Mouse (Mus musculus): ENCODE measurements around the gene Dtx1. TPM values are rescaled to one million over a fixed set of nuclear protein-coding genes. Genes with fewer than 3 reads are reported as not detected.

Gene Dtx1
- polyA plus RNA-seq, 1 experiment from 2014 or later: 3.6 TPM

- WGBS: 3% methylated on average over 34 of the region's 34 CpGs
- peak overlapping the region; percentile 57 for H3K4me3 ChIP-seq (replicated peaks; ENCODE audit: low read length)
- no peak overlapping the region for H3K27ac ChIP-seq (ENCODE audit: low read length)
- H3K4me1 ChIP-seq (ENCODE audit: control insufficient read depth, insufficient read depth, low read length): peaks cover 18% of the 10 kb centered on the region
- peak overlapping the region; percentile 78 for H3K4me2 ChIP-seq (ENCODE audit: low read depth, low read length)
- no peak; the same call in 1 of the 2 replicates for ATAC-seq (ENCODE audit: insufficient read depth, low FRiP score)
- H3K27me3 ChIP-seq (ENCODE audit: control insufficient read depth, insufficient read depth, low read length): peaks cover 46% of the 10 kb centered on the region
- H3K36me3 ChIP-seq (ENCODE audit: control insufficient read depth, insufficient read depth, low read length): no peaks in the 10 kb centered on the region
- H3K9me3 ChIP-seq (replicated peaks; ENCODE audit: control insufficient read depth, low read length): no peaks in the 10 kb centered on the region
- peak overlapping the region; percentile 74 for H3K9ac ChIP-seq (ENCODE audit: low read length)
These were observed 890 bp downstream of the Dtx1 start for GRCm38 (mm10) chr5:120710826-120711248.

- Histone ChIP-seq H3K27me3 (ENCODE audit: control insufficient read depth, insufficient read depth, low read length) (peaks cover 46% of the 10 kb centered on the region), H3K4me3 (replicated peaks; ENCODE audit: low read length) (peak overlapping the region; percentile 57), H3K36me3 (ENCODE audit: control insufficient read depth, insufficient read depth, low read length) (no peaks in the 10 kb centered on the region), H3K27ac (ENCODE audit: low read length) (no peak overlapping the region), H3K9me3 (replicated peaks; ENCODE audit: control insufficient read depth, low read length) (no peaks in the 10 kb centered on the region), H3K4me2 (ENCODE audit: low read depth, low read length) (peak overlapping the region; percentile 78), H3K4me1 (ENCODE audit: control insufficient read depth, insufficient read depth, low read length) (peaks cover 18% of the 10 kb centered on the region), H3K9ac (ENCODE audit: low read length) (peak overlapping the region; percentile 74)
- ATAC-seq (ENCODE audit: insufficient read depth, low FRiP score): peak; percentile 49
- 4% methylated on average over 40 of the region's 40 CpGs for WGBS
These were observed 1.4 kb downstream of the Dtx1 start for GRCm38 (mm10) chr5:120710161-120710825.

GRCm38 (mm10) chr5:120706976-120707375 lies 4.8 kb downstream of the Dtx1 start:
- Histone ChIP-seq H3K27ac (ENCODE audit: low read length) (no peak overlapping the region), H3K27me3 (ENCODE audit: control insufficient read depth, insufficient read depth, low read length) (peaks cover 30% of the 10 kb centered on the region), H3K4me1 (ENCODE audit: control insufficient read depth, insufficient read depth, low read length) (peaks cover 18% of the 10 kb centered on the region), H3K9ac (ENCODE audit: low read length) (no peak overlapping the region), H3K9me3 (replicated peaks; ENCODE audit: control insufficient read depth, low read length) (no peaks in the 10 kb centered on the region), H3K36me3 (ENCODE audit: control insufficient read depth, insufficient read depth, low read length) (no peaks in the 10 kb centered on the region), H3K4me3 (replicated peaks; ENCODE audit: low read length) (no peak overlapping the region), H3K4me2 (ENCODE audit: low read depth, low read length) (no peak overlapping the region)
- 44% methylated on average over 13 of the region's 13 CpGs for WGBS
- no peak for ATAC-seq (ENCODE audit: insufficient read depth, low FRiP score)

GRCm38 (mm10) chr5:120706541-120706940 lies 5.2 kb downstream of the Dtx1 start:
- Histone ChIP-seq H3K27me3 (ENCODE audit: control insufficient read depth, insufficient read depth, low read length) (peaks cover 26% of the 10 kb centered on the region), H3K4me1 (ENCODE audit: control insufficient read depth, insufficient read depth, low read length) (peaks cover 16% of the 10 kb centered on the region), H3K36me3 (ENCODE audit: control insufficient read depth, insufficient read depth, low read length) (no peaks in the 10 kb centered on the region), H3K9me3 (replicated peaks; ENCODE audit: control insufficient read depth, low read length) (no peaks in the 10 kb centered on the region), H3K4me2 (ENCODE audit: low read depth, low read length) (no peak overlapping the region), H3K9ac (ENCODE audit: low read length) (no peak overlapping the region), H3K4me3 (replicated peaks; ENCODE audit: low read length) (no peak overlapping the region), H3K27ac (ENCODE audit: low read length) (no peak overlapping the region)
- 8% methylated on average over 16 of the region's 16 CpGs for WGBS
- ATAC-seq (ENCODE audit: insufficient read depth, low FRiP score): no peak

- no peak overlapping the region for H3K27ac ChIP-seq (ENCODE audit: low read length)
- H3K4me1 ChIP-seq (ENCODE audit: control insufficient read depth, insufficient read depth, low read length): 0 out of 2 replicates have a peak, but pooled peaks cover 5% of the 10 kb centered on the region
- no peaks in the 10 kb centered on the region for H3K9me3 ChIP-seq (replicated peaks; ENCODE audit: control insufficient read depth, low read length)
- H3K4me2 ChIP-seq (ENCODE audit: low read depth, low read length): no peak overlapping the region
- 0 out of 2 replicates have a peak, but pooled peaks cover 6% of the 10 kb centered on the region for H3K27me3 ChIP-seq (ENCODE audit: control insufficient read depth, insufficient read depth, low read length)
- no peak overlapping the region for H3K4me3 ChIP-seq (replicated peaks; ENCODE audit: low read length)
- H3K9ac ChIP-seq (ENCODE audit: low read length): no peak overlapping the region
- no peak for ATAC-seq (ENCODE audit: insufficient read depth, low FRiP score)
- no peaks in the 10 kb centered on the region for H3K36me3 ChIP-seq (ENCODE audit: control insufficient read depth, insufficient read depth, low read length)
- 57% methylated on average over 6 of the region's 6 CpGs for WGBS
These were observed 7.3 kb downstream of the Dtx1 start for GRCm38 (mm10) chr5:120704421-120704820.

- Histone ChIP-seq H3K9me3 (replicated peaks; ENCODE audit: control insufficient read depth, low read length) (no peaks in the 10 kb centered on the region), H3K27me3 (ENCODE audit: control insufficient read depth, insufficient read depth, low read length) (0 out of 2 replicates have a peak, but pooled peaks cover 6% of the 10 kb centered on the region)
These were observed 8.1 kb downstream of the Dtx1 start for GRCm38 (mm10) chr5:120703660-120704059.

GRCm38 (mm10) chr5:120702969-120703368 lies 8.8 kb downstream of the Dtx1 start:
- 82% methylated on average over 2 of the region's 2 CpGs for WGBS
- no peak for ATAC-seq (ENCODE audit: insufficient read depth, low FRiP score)
- Histone ChIP-seq H3K36me3 (ENCODE audit: control insufficient read depth, insufficient read depth, low read length) (no peaks in the 10 kb centered on the region), H3K9me3 (replicated peaks; ENCODE audit: control insufficient read depth, low read length) (no peaks in the 10 kb centered on the region), H3K9ac (ENCODE audit: low read length) (no peak overlapping the region), H3K4me2 (ENCODE audit: low read depth, low read length) (no peak overlapping the region), H3K27me3 (ENCODE audit: control insufficient read depth, insufficient read depth, low read length) (0 out of 2 replicates have a peak, but pooled peaks cover 6% of the 10 kb centered on the region), H3K4me1 (ENCODE audit: control insufficient read depth, insufficient read depth, low read length) (0 out of 2 replicates have a peak, but pooled peaks cover 5% of the 10 kb centered on the region), H3K4me3 (replicated peaks; ENCODE audit: low read length) (no peak overlapping the region), H3K27ac (ENCODE audit: low read length) (no peak overlapping the region)

More at GRCm38 (mm10) chr5:120703660-120704059, 8.1 kb downstream of the Dtx1 start:
- no peak for ATAC-seq (ENCODE audit: insufficient read depth, low FRiP score)
- H3K4me2 ChIP-seq (ENCODE audit: low read depth, low read length): no peak overlapping the region
- 0 out of 2 replicates have a peak, but pooled peaks cover 5% of the 10 kb centered on the region for H3K4me1 ChIP-seq (ENCODE audit: control insufficient read depth, insufficient read depth, low read length)
- no peak overlapping the region for H3K9ac ChIP-seq (ENCODE audit: low read length)
- H3K27ac ChIP-seq (ENCODE audit: low read length): no peak overlapping the region
- H3K4me3 ChIP-seq (replicated peaks; ENCODE audit: low read length): no peak overlapping the region
- 80% methylated on average over 3 of the region's 3 CpGs for WGBS
- H3K36me3 ChIP-seq (ENCODE audit: control insufficient read depth, insufficient read depth, low read length): no peaks in the 10 kb centered on the region

- H3K4me3 ChIP-seq (replicated peaks; ENCODE audit: low read length): no peak overlapping the region
- no peaks in the 10 kb centered on the region for H3K36me3 ChIP-seq (ENCODE audit: control insufficient read depth, insufficient read depth, low read length)
- H3K4me2 ChIP-seq (ENCODE audit: low read depth, low read length): no peak overlapping the region
- no peaks in the 10 kb centered on the region for H3K9me3 ChIP-seq (replicated peaks; ENCODE audit: control insufficient read depth, low read length)
- no peak overlapping the region for H3K27ac ChIP-seq (ENCODE audit: low read length)
- 0 out of 2 replicates have a peak, but pooled peaks cover 6% of the 10 kb centered on the region for H3K27me3 ChIP-seq (ENCODE audit: control insufficient read depth, insufficient read depth, low read length)
- 0 out of 2 replicates have a peak, but pooled peaks cover 5% of the 10 kb centered on the region for H3K4me1 ChIP-seq (ENCODE audit: control insufficient read depth, insufficient read depth, low read length)
- 79% methylated on average over 4 of the region's 4 CpGs for whole genome bisulfite sequencing
- H3K9ac ChIP-seq (ENCODE audit: low read length): no peak overlapping the region
- no peak for ATAC-seq (ENCODE audit: insufficient read depth, low FRiP score)
These were observed 9.3 kb downstream of the Dtx1 start for GRCm38 (mm10) chr5:120702421-120702820.

GRCm38 (mm10) chr5:120700996-120701790 lies 10.5 kb downstream of the Dtx1 start:
- Histone ChIP-seq H3K36me3 (ENCODE audit: control insufficient read depth, insufficient read depth, low read length) (no peaks in the 10 kb centered on the region), H3K9ac (ENCODE audit: low read length) (no peak overlapping the region), H3K27me3 (ENCODE audit: control insufficient read depth, insufficient read depth, low read length) (peaks cover 5% of the 10 kb centered on the region), H3K4me1 (ENCODE audit: control insufficient read depth, insufficient read depth, low read length) (no peaks in the 10 kb centered on the region), H3K9me3 (replicated peaks; ENCODE audit: control insufficient read depth, low read length) (no peaks in the 10 kb centered on the region), H3K4me3 (replicated peaks; ENCODE audit: low read length) (no peak overlapping the region), H3K4me2 (ENCODE audit: low read depth, low read length) (no peak overlapping the region), H3K27ac (ENCODE audit: low read length) (no peak overlapping the region)
- WGBS: 61% methylated on average over 11 of the region's 11 CpGs
- ATAC-seq (ENCODE audit: insufficient read depth, low FRiP score): no peak

All from stomach, embryonic 16.5 days (tissue).